Mouse (Mus musculus) lung, adult 2 months (tissue): Measurements from ENCODE around the gene Acsm3.

Source experiments
- CTCF ChIP-seq: fragments of 200-500 bp; IDR thresholded peaks from 2 replicates; pipeline ENCODE4 v1.5.1; 2011; ENCODE audit warnings: mild to moderate bottlenecking, low read length, control low read depth; ENCODE audit not compliant: insufficient read depth
- POLR2A ChIP-seq: fragments of 200-500 bp; IDR thresholded peaks from 2 replicates; pipeline ENCODE4 v1.6.1; 2011; ENCODE audit warnings: low read depth, mild to moderate bottlenecking, control low read depth, low read length, borderline replicate concordance; ENCODE audit errors: extremely low read depth

GRCm38 (mm10) chr7:119807396-119807795 lies 46.7 kb downstream of the Acsm3 start:
- TF ChIP-seq POLR2A (no peak), CTCF (no peak)
